Mouse (Mus musculus) forebrain, embryonic 12.5 days (tissue): ENCODE results near the gene Hmg20a. TPM values are rescaled to one million over a fixed set of nuclear protein-coding genes. Genes with fewer than 3 reads are reported as not detected.
"Not testable (repeated sequence)": the region's sequence is repeated elsewhere in the genome, so short reads cannot be mapped to it uniquely, and the experiment has no call there.

Experiments used
- ATAC-seq: fragments of 200-750 bp; cut with Nextera tagmentation; 2 replicates; pipeline ENCODE4 v1.8.0; 2017; ENCODE audit warnings: moderate TSS enrichment; ENCODE audit not compliant: low FRiP score
- H3K27ac ChIP-seq: fragments of 300-500 bp; sonication (generic); 2 replicates; pipeline ENCODE4 v1.5.1; 2016; ENCODE audit warnings: mild to moderate bottlenecking
- H3K27me3 ChIP-seq: fragments of 300-500 bp; sonication (generic); 2 replicates; pipeline ENCODE4 v1.6.1; 2016; ENCODE audit warnings: mild to moderate bottlenecking
- H3K36me3 ChIP-seq: fragments of 300-500 bp; sonication (generic); replicated peaks from 2 replicates; pipeline ENCODE4 v1.6.1; 2016; ENCODE audit warnings: mild to moderate bottlenecking
- H3K4me1 ChIP-seq: fragments of 300-500 bp; sonication (generic); 2 replicates; pipeline ENCODE4 v1.6.1; 2016
- H3K4me2 ChIP-seq: fragments of 300-500 bp; sonication (generic); 2 replicates; pipeline ENCODE4 v1.6.1; 2016; ENCODE audit warnings: mild to moderate bottlenecking, moderate library complexity
- H3K4me3 ChIP-seq: fragments of 300-500 bp; sonication (generic); replicated peaks from 2 replicates; pipeline ENCODE4 v1.5.1; 2016; ENCODE audit warnings: mild to moderate bottlenecking
- H3K9ac ChIP-seq: fragments of 300-500 bp; sonication (generic); 2 replicates; pipeline ENCODE4 v1.6.1; 2016; ENCODE audit warnings: mild to moderate bottlenecking
- H3K9me3 ChIP-seq: fragments of 300-500 bp; sonication (generic); 2 replicates; pipeline ENCODE4 v1.6.1; 2016
- WGBS: fragments of 180-500 bp; shearing (Covaris S2); methylation state at CpG from one replicate; pipeline ENCODE4 v1.1.7; 2016; 5-methylcytosine and 5-hydroxymethylcytosine counted together
- polyA plus RNA-seq: library from polyadenylated mRNA; unstranded; fragments of >200 nt; fragmentation: Nextera tagmentation; extraction: Ambion mirVana; gene quantifications from 2 replicates; pipeline ENCODE4 v1.2.1, GENCODE M21; 2016

Hmg20a gene
- polyA plus RNA-seq, 1 experiment from 2014 or later = 74.0 TPM

- Histone ChIP-seq H3K4me1 (peaks cover 22% of the 10 kb centered on the region), H3K36me3 (no peaks in the 10 kb centered on the region), H3K27ac (peak overlapping the region; percentile 72), H3K9me3 (no peaks in the 10 kb centered on the region), H3K4me2 (peak overlapping the region; percentile 52), H3K27me3 (no peaks in the 10 kb centered on the region), H3K9ac (peak overlapping the region; percentile 75), H3K4me3 (peak overlapping the region; percentile 59)
- under 1% methylated on average over 29 of the region's 40 CpGs for WGBS
- ATAC-seq = peak; percentile 31; the same call in 1 of the 2 replicates
Observed at GRCm38 (mm10) chr9:56417415-56417947, 928 bp upstream of the Hmg20a start.

- H3K4me3 ChIP-seq = peak overlapping the region; percentile 59
- H3K9me3 ChIP-seq = no peaks in the 10 kb centered on the region
- H3K4me2 ChIP-seq = peak overlapping the region; percentile 52
- H3K27me3 ChIP-seq = no peaks in the 10 kb centered on the region
- peak; percentile 44 for ATAC-seq
- H3K36me3 ChIP-seq = no peaks in the 10 kb centered on the region
- peak overlapping the region; percentile 80 for H3K9ac ChIP-seq
- H3K27ac ChIP-seq = peak overlapping the region; percentile 93
- 0% methylated on average over 11 of the region's 11 CpGs for WGBS
- H3K4me1 ChIP-seq = peaks cover 25% of the 10 kb centered on the region
Observed at GRCm38 (mm10) chr9:56418738-56419239, 380 bp downstream of the Hmg20a start.

GRCm38 (mm10) chr9:56420236-56420635, 1.8 kb downstream of the Hmg20a start:
- H3K4me2 ChIP-seq = peak overlapping the region; percentile 13; the same call in 1 of the 2 replicates
- no peak overlapping the region for H3K4me3 ChIP-seq
- H3K9ac ChIP-seq = no peak overlapping the region
- H3K27me3 ChIP-seq = no peaks in the 10 kb centered on the region
- H3K4me1 ChIP-seq = peaks cover 25% of the 10 kb centered on the region
- WGBS = 97% methylated on average over 1 of the region's 1 CpGs
- H3K9me3 ChIP-seq = no peaks in the 10 kb centered on the region
- no peak for ATAC-seq
- no peak overlapping the region for H3K27ac ChIP-seq
- no peaks in the 10 kb centered on the region for H3K36me3 ChIP-seq

GRCm38 (mm10) chr9:56420892-56421601, 2.6 kb downstream of the Hmg20a start:
- no peaks in the 10 kb centered on the region for H3K9me3 ChIP-seq
- H3K9ac ChIP-seq = no peak overlapping the region
- no peak overlapping the region for H3K4me3 ChIP-seq
- no peaks in the 10 kb centered on the region for H3K36me3 ChIP-seq
- H3K27me3 ChIP-seq = no peaks in the 10 kb centered on the region
- WGBS = 91% methylated on average over 9 of the region's 9 CpGs
- no peak overlapping the region for H3K4me2 ChIP-seq
- H3K27ac ChIP-seq = no peak overlapping the region
- H3K4me1 ChIP-seq = peaks cover 25% of the 10 kb centered on the region
- ATAC-seq = no peak

GRCm38 (mm10) chr9:56421991-56422390, 3.6 kb downstream of the Hmg20a start:
- 91% methylated on average over 5 of the region's 5 CpGs for WGBS
- H3K4me2 ChIP-seq = no peak overlapping the region
- H3K9ac ChIP-seq = no peak overlapping the region
- H3K4me1 ChIP-seq = peaks cover 22% of the 10 kb centered on the region
- H3K27ac ChIP-seq = no peak overlapping the region
- H3K36me3 ChIP-seq = no peaks in the 10 kb centered on the region
- no peaks in the 10 kb centered on the region for H3K9me3 ChIP-seq
- ATAC-seq = no peak
- no peaks in the 10 kb centered on the region for H3K27me3 ChIP-seq
- H3K4me3 ChIP-seq = no peak overlapping the region

- Histone ChIP-seq H3K4me1 (peaks cover 12% of the 10 kb centered on the region), H3K4me3 (no peak overlapping the region), H3K27me3 (no peaks in the 10 kb centered on the region), H3K9me3 (no peaks in the 10 kb centered on the region), H3K27ac (no peak overlapping the region), H3K4me2 (no peak overlapping the region), H3K36me3 (no peaks in the 10 kb centered on the region), H3K9ac (no peak overlapping the region)
- WGBS = 88% methylated on average over 4 of the region's 4 CpGs
- ATAC-seq = no peak
Observed at GRCm38 (mm10) chr9:56424861-56425260, 6.5 kb downstream of the Hmg20a start.

GRCm38 (mm10) chr9:56435821-56436526, 17.6 kb downstream of the Hmg20a start:
- Histone ChIP-seq H3K9ac (no peak overlapping the region), H3K4me1 (no peaks in the 10 kb centered on the region), H3K27me3 (no peaks in the 10 kb centered on the region), H3K4me3 (no peak overlapping the region), H3K27ac (no peak overlapping the region), H3K36me3 (no peaks in the 10 kb centered on the region), H3K4me2 (no peak overlapping the region), H3K9me3 (no peaks in the 10 kb centered on the region)
- WGBS = 86% methylated on average over 5 of the region's 5 CpGs
- ATAC-seq = no peak

- not testable (repeated sequence) for H3K27ac ChIP-seq, H3K4me3 ChIP-seq, H3K4me1 ChIP-seq, H3K36me3 ChIP-seq, H3K9ac ChIP-seq, H3K9me3 ChIP-seq, H3K27me3 ChIP-seq, ATAC-seq, H3K4me2 ChIP-seq
- 91% methylated on average over 25 of the region's 29 CpGs for WGBS
Observed at GRCm38 (mm10) chr9:56437300-56437892, 19.0 kb downstream of the Hmg20a start.

GRCm38 (mm10) chr9:56439699-56440098, 21.3 kb downstream of the Hmg20a start:
- no peak overlapping the region for H3K27ac ChIP-seq
- no peak overlapping the region for H3K9ac ChIP-seq
- no peaks in the 10 kb centered on the region for H3K27me3 ChIP-seq
- no peaks in the 10 kb centered on the region for H3K9me3 ChIP-seq
- H3K4me2 ChIP-seq = no peak overlapping the region
- no peak for ATAC-seq
- no peak overlapping the region for H3K4me3 ChIP-seq
- WGBS = 84% methylated on average over 7 of the region's 7 CpGs
- H3K36me3 ChIP-seq = no peaks in the 10 kb centered on the region
- no peaks in the 10 kb centered on the region for H3K4me1 ChIP-seq

- no peak overlapping the region for H3K9ac ChIP-seq
- no peak overlapping the region for H3K4me2 ChIP-seq
- no peaks in the 10 kb centered on the region for H3K9me3 ChIP-seq
- no peaks in the 10 kb centered on the region for H3K4me1 ChIP-seq
- no peak overlapping the region for H3K4me3 ChIP-seq
- no peaks in the 10 kb centered on the region for H3K27me3 ChIP-seq
- peaks cover 4% of the 10 kb centered on the region; the same call in 1 of the 2 replicates for H3K36me3 ChIP-seq
- no peak for ATAC-seq
- WGBS = 92% methylated on average over 6 of the region's 6 CpGs
- H3K27ac ChIP-seq = no peak overlapping the region
Observed at GRCm38 (mm10) chr9:56451570-56451969, 33.2 kb downstream of the Hmg20a start.

- no peak overlapping the region for H3K27ac ChIP-seq
- ATAC-seq = no peak
- no peak overlapping the region for H3K9ac ChIP-seq
- WGBS = 91% methylated on average over 2 of the region's 2 CpGs
- no peak overlapping the region for H3K4me3 ChIP-seq
- no peaks in the 10 kb centered on the region for H3K4me1 ChIP-seq
- no peaks in the 10 kb centered on the region for H3K9me3 ChIP-seq
- peaks cover 4% of the 10 kb centered on the region; the same call in 1 of the 2 replicates for H3K36me3 ChIP-seq
- H3K4me2 ChIP-seq = no peak overlapping the region
- no peaks in the 10 kb centered on the region for H3K27me3 ChIP-seq
Observed at GRCm38 (mm10) chr9:56453038-56453815, 34.8 kb downstream of the Hmg20a start.
